Mouse (Mus musculus): ENCODE data around the gene Tnfrsf1a. TPM values are rescaled to one million over a fixed set of nuclear protein-coding genes. Genes with fewer than 3 reads are reported as not detected.

Gene Tnfrsf1a
- polyA plus RNA-seq, 1 experiment from 2014 or later: 69.1 TPM

DNA sequence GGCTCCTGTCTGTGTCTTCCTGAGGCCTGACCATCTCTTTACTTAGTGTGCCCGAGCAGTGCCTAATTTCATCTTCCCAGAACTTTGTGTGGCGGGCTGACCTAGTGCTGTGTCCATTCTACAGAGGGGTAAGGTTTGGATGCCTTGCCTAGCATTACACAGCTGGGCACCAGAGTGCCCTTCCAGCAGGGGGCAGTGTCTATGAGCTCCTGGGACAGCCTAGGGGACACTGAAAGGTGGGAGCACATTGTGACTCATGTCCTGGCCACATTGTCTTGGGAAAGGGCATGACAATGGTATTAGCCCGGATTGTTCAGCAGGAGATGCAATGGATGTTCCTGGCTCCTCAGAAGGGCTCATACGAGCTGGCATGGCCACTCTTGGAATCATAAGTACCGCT lies 20.9 kb upstream of the Tnfrsf1a start:
- H3K27ac ChIP-seq: no peak overlapping the region
- no peaks in the 10 kb centered on the region for H3K9me3 ChIP-seq
- no peaks in the 10 kb centered on the region for H3K27me3 ChIP-seq (replicated peaks)
- WGBS: 85% methylated on average over 5 of the region's 5 CpGs
- H3K36me3 ChIP-seq: no peaks in the 10 kb centered on the region
- ATAC-seq: no peak
- H3K4me1 ChIP-seq (replicated peaks): 0 out of 2 replicates have a peak, but pooled peaks cover 2% of the 10 kb centered on the region
- no peak overlapping the region for H3K4me3 ChIP-seq (replicated peaks)
- no peak overlapping the region for H3K4me2 ChIP-seq (replicated peaks)
- H3K9ac ChIP-seq: no peak overlapping the region

GRCm38 (mm10) chr6:125330626-125331326 lies 18.4 kb upstream of the Tnfrsf1a start:
- H3K27ac ChIP-seq: 0 out of 2 replicates have a peak overlapping the region, but pooled peaks have one; percentile 37
- H3K4me2 ChIP-seq (replicated peaks): peak overlapping the region; percentile 82
- ATAC-seq: peak; percentile 96
- H3K9ac ChIP-seq: peak overlapping the region; percentile 57
- H3K9me3 ChIP-seq: no peaks in the 10 kb centered on the region
- H3K4me3 ChIP-seq (replicated peaks): peak overlapping the region; percentile 55
- under 1% methylated on average over 39 of the region's 39 CpGs for WGBS
- no peaks in the 10 kb centered on the region for H3K27me3 ChIP-seq (replicated peaks)
- H3K36me3 ChIP-seq: no peaks in the 10 kb centered on the region
- 0 out of 2 replicates have a peak, but pooled peaks cover 2% of the 10 kb centered on the region for H3K4me1 ChIP-seq (replicated peaks)

- H3K4me3 ChIP-seq (replicated peaks): no peak overlapping the region
- H3K27ac ChIP-seq: no peak overlapping the region
- no peaks in the 10 kb centered on the region for H3K36me3 ChIP-seq
- ATAC-seq: no peak
- WGBS: 73% methylated on average over 14 of the region's 14 CpGs
- no peak overlapping the region for H3K9ac ChIP-seq
- 0 out of 2 replicates have a peak, but pooled peaks cover 2% of the 10 kb centered on the region for H3K4me1 ChIP-seq (replicated peaks)
- H3K27me3 ChIP-seq (replicated peaks): no peaks in the 10 kb centered on the region
- no peaks in the 10 kb centered on the region for H3K9me3 ChIP-seq
- no peak overlapping the region for H3K4me2 ChIP-seq (replicated peaks)
Measured at GRCm38 (mm10) chr6:125333112-125333899, 15.9 kb upstream of the Tnfrsf1a start.

DNA sequence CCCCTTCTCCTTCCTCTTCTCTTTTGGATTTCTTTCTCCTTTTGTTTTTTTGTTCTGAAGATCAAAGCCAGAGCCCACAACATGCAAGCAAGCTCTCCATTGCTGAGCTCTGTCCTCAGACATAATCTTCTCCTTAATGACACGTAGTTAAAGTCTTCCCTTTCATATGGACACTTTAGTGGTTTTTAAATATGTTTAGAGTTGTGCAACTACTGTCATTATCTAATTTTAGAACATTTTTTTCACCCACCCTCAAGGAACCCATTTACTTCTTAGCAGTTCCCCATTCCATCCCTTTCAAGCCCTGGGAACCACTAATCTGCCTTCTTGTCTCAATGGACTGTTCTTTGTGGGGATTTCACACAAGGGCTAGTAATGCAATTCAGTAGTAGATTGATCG lies 14.8 kb upstream of the Tnfrsf1a start:
- H3K4me1 ChIP-seq (replicated peaks): 0 out of 2 replicates have a peak, but pooled peaks cover 2% of the 10 kb centered on the region
- no peaks in the 10 kb centered on the region for H3K9me3 ChIP-seq
- WGBS: 81% methylated on average over 2 of the region's 2 CpGs
- ATAC-seq: no peak
- H3K27me3 ChIP-seq (replicated peaks): no peaks in the 10 kb centered on the region
- no peak overlapping the region for H3K4me2 ChIP-seq (replicated peaks)
- no peak overlapping the region for H3K9ac ChIP-seq
- H3K4me3 ChIP-seq (replicated peaks): no peak overlapping the region
- no peak overlapping the region for H3K27ac ChIP-seq
- no peaks in the 10 kb centered on the region for H3K36me3 ChIP-seq

GRCm38 (mm10) chr6:125338791-125339660 lies 10.1 kb upstream of the Tnfrsf1a start:
- no peaks in the 10 kb centered on the region for H3K27me3 ChIP-seq (replicated peaks)
- no peak overlapping the region for H3K9ac ChIP-seq
- H3K4me1 ChIP-seq (replicated peaks): peaks cover 6% of the 10 kb centered on the region
- no peak overlapping the region for H3K4me3 ChIP-seq (replicated peaks)
- no peak for ATAC-seq
- 61% methylated on average over 9 of the region's 9 CpGs for WGBS
- no peak overlapping the region for H3K4me2 ChIP-seq (replicated peaks)
- no peaks in the 10 kb centered on the region for H3K9me3 ChIP-seq
- no peaks in the 10 kb centered on the region for H3K36me3 ChIP-seq
- H3K27ac ChIP-seq: no peak overlapping the region

- Histone ChIP-seq H3K9ac (no peak overlapping the region), H3K27ac (peak overlapping the region; percentile 36; the same call in 1 of the 2 replicates), H3K4me3 (replicated peaks) (no peak overlapping the region), H3K36me3 (no peaks in the 10 kb centered on the region), H3K4me1 (replicated peaks) (peaks cover 18% of the 10 kb centered on the region), H3K27me3 (replicated peaks) (no peaks in the 10 kb centered on the region), H3K4me2 (replicated peaks) (no peak overlapping the region), H3K9me3 (no peaks in the 10 kb centered on the region)
- ATAC-seq: no peak
- WGBS: 64% methylated on average over 5 of the region's 5 CpGs
Measured at GRCm38 (mm10) chr6:125340244-125340643, 8.9 kb upstream of the Tnfrsf1a start.

DNA sequence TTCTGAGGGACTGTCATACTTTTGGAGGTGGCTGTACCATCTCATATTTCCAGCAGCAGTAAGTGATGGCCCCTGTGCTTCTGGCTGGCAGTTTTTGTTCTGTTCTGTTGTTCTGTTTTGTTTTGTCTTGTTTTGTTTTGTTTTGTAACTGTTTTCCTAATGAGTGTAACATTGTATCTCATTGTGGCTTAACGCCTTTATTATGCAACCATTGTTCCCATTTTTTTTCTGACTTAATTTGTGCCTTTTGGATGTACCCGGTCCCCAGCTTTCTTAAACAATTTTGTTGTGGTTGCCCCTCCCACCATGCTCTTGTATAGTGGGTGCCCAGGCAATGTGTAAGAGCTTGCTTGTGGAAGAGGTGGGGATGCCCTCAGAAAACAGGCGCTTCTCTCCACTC lies 7.0 kb upstream of the Tnfrsf1a start:
- Histone ChIP-seq H3K4me2 (replicated peaks) (no peak overlapping the region), H3K9ac (no peak overlapping the region), H3K36me3 (no peaks in the 10 kb centered on the region), H3K4me1 (replicated peaks) (peaks cover 19% of the 10 kb centered on the region), H3K4me3 (replicated peaks) (no peak overlapping the region), H3K27me3 (replicated peaks) (no peaks in the 10 kb centered on the region), H3K27ac (no peak overlapping the region), H3K9me3 (no peaks in the 10 kb centered on the region)
- no peak for ATAC-seq
- WGBS: 72% methylated on average over 3 of the region's 3 CpGs

- Histone ChIP-seq H3K4me3 (replicated peaks) (no peak overlapping the region), H3K27ac (no peak overlapping the region), H3K4me2 (replicated peaks) (no peak overlapping the region), H3K9me3 (no peaks in the 10 kb centered on the region), H3K9ac (0 out of 2 replicates have a peak overlapping the region, but pooled peaks have one; percentile 8), H3K36me3 (no peaks in the 10 kb centered on the region), H3K27me3 (replicated peaks) (no peaks in the 10 kb centered on the region), H3K4me1 (replicated peaks) (peaks cover 28% of the 10 kb centered on the region)
- ATAC-seq: no peak
- 23% methylated on average over 8 of the region's 8 CpGs for WGBS
Measured at GRCm38 (mm10) chr6:125344084-125344483, 5.1 kb upstream of the Tnfrsf1a start.

GRCm38 (mm10) chr6:125344866-125345265 lies 4.3 kb upstream of the Tnfrsf1a start:
- no peak overlapping the region; the same call in 1 of the 2 replicates for H3K4me2 ChIP-seq (replicated peaks)
- 52% methylated on average over 4 of the region's 4 CpGs for WGBS
- H3K27me3 ChIP-seq (replicated peaks): no peaks in the 10 kb centered on the region
- H3K36me3 ChIP-seq: no peaks in the 10 kb centered on the region
- no peak overlapping the region for H3K9ac ChIP-seq
- H3K4me3 ChIP-seq (replicated peaks): no peak overlapping the region
- H3K27ac ChIP-seq: peak overlapping the region; percentile 58; the same call in 1 of the 2 replicates
- no peaks in the 10 kb centered on the region for H3K9me3 ChIP-seq
- no peak for ATAC-seq
- H3K4me1 ChIP-seq (replicated peaks): peaks cover 28% of the 10 kb centered on the region

DNA sequence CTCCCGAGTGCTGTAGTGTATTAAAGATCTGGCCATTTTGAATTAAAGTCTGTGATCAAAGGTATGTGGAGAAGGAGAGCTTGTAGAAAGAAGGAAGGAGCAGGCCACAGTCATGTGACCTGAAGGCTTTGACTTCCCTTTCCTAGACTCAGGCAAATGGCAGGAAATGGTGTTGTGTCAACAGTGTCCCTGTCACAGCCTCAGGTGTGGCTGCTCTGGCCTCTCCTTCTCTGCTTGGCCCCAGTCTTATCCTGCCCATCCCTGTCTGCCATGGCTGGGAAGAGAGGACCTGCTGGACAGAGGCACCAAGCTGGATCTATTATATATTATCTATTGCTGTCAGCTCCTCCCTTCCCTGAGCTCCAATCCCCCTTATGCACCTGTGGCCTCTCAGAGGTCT lies 3.5 kb upstream of the Tnfrsf1a start:
- H3K4me2 ChIP-seq (replicated peaks): no peak overlapping the region
- H3K27me3 ChIP-seq (replicated peaks): no peaks in the 10 kb centered on the region
- peaks cover 27% of the 10 kb centered on the region for H3K4me1 ChIP-seq (replicated peaks)
- peak; percentile 66 for ATAC-seq
- H3K4me3 ChIP-seq (replicated peaks): no peak overlapping the region
- peak overlapping the region; percentile 58 for H3K27ac ChIP-seq
- WGBS: 71% methylated on average over 1 of the region's 1 CpGs
- H3K9me3 ChIP-seq: no peaks in the 10 kb centered on the region
- no peaks in the 10 kb centered on the region for H3K36me3 ChIP-seq
- H3K9ac ChIP-seq: no peak overlapping the region

- 41% methylated on average over 2 of the region's 2 CpGs for WGBS
- Histone ChIP-seq H3K4me1 (replicated peaks) (peaks cover 31% of the 10 kb centered on the region), H3K9ac (no peak overlapping the region), H3K27me3 (replicated peaks) (no peaks in the 10 kb centered on the region), H3K9me3 (no peaks in the 10 kb centered on the region), H3K4me3 (replicated peaks) (no peak overlapping the region), H3K36me3 (no peaks in the 10 kb centered on the region), H3K27ac (peak overlapping the region; percentile 58), H3K4me2 (replicated peaks) (no peak overlapping the region)
- peak; percentile 26 for ATAC-seq
Measured at GRCm38 (mm10) chr6:125346029-125346428, 3.1 kb upstream of the Tnfrsf1a start.
